Mouse (Mus musculus) G1E (cell line): ENCODE data around the gene Sun1.

Experiments used
- CTCF ChIP-seq: IDR thresholded peaks from 2 replicates; pipeline ENCODE4 v1.5.1; 2012; ENCODE audit warnings: low read depth, low read length, inconsistent platforms, mixed read lengths
- GATA1 ChIP-seq: IDR thresholded peaks from 2 replicates; pipeline ENCODE4 v1.6.1; 2012; ENCODE audit warnings: borderline replicate concordance, low read length, inconsistent platforms, mixed read lengths
- POLR2AphosphoS5 ChIP-seq: IDR thresholded peaks from 2 replicates; pipeline ENCODE4 v1.6.1; 2012; ENCODE audit warnings: low read depth, low read length, inconsistent platforms; ENCODE audit not compliant: insufficient replicate concordance

- TF ChIP-seq CTCF (no peak), GATA1 (no peak), POLR2AphosphoS5 (no peak)
These were observed 87.3 kb downstream of the Sun1 start for GRCm38 (mm10) chr5:139287787-139288186.
